Mouse (Mus musculus): Measurements from ENCODE around the gene Cyp2c23. TPM values are rescaled to one million over a fixed set of nuclear protein-coding genes. Genes with fewer than 3 reads are reported as not detected.
A peak's percentile ranks its signal among the peaks of the same experiment; 100 is the strongest.

Gene Cyp2c23
- total RNA-seq, 2 experiments from 2014 or later: 0.23 TPM; not detected in 1

DNA sequence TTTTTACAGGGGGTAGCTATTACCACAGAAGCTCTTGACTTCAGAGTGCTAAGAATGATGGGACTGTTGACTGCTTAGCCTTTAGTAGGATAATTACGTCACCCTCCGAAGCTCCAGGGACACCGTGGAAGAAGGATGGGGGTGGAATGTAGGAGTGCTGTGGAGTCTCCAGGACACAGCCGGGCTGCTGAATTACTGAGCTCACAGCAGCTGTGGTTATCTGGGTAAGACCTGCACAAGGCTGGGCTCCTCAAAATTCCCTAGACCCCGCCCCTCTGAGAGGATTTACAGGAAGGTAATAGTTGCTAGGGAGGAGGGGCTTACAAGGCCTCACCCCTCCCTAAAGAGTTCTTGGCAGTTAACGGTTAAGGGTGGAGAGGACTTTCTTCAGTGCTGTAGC, 52.3 kb downstream of the Cyp2c23 start:
- intact Hi-C loops (cut with DNase I): no loop called here
- no peak for DNase-seq

DNA sequence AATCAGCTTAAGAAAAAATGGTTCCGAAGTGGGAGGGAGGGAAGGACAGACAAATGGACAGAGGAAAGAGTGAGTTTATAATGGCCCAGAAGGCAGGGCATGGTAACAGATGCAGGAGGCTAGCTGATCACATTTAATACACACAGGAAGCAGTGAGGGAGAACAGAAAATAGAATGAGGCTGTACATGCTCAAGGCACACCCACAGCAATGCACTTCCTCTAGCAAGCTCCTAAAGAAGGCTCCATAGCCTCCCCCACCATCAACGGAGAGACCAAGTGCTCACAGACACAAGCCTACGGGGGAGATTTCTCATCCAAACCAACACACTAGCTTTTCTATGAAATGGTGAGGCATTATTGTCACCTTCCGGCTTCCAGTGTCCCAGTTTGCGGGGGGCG, 54.8 kb downstream of the Cyp2c23 start:
- DNase-seq: no peak
- intact Hi-C loops (cut with DNase I): no loop called here

DNA sequence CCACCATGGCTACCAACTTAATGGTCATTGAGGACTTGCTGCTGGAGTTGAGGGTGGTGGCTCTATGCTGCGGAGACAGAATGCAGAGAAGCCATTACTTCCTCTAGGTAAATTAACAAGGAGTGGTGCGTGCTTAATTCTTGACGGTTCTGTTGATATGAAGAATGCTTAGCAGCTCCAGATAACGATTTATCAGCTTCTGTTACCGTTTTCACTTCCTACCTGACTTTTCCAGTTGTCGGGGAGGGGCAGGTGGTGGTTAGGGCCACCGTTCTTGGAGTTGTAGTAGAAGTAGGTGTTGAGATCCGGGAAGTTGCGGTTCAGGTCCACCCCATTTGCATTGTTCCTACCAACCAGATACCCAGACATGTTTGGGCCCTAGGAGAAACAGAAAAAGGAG, 55.3 kb downstream of the Cyp2c23 start:
- no peak for DNase-seq
- intact Hi-C loops (cut with DNase I): no loop called here

DNA sequence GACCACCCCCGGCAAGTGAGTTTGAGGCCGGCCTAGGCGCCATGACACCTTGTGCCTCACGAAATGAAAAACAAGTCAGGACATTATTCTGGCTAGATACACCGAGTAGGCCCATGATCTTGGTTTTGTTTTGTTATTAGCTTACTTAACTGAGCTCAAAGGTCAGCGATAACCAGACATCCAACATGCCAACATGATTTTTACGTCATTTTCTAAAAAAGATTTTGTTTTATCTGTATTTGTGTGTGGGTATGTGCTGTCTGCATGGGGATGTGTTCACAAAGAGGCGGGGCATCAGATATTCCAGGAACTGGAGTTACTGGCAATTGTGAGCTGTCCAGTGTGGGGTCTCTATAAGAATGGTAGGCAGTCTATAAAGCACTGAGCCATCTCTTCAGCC, 56.9 kb downstream of the Cyp2c23 start:
- intact Hi-C loops (cut with DNase I): no loop called here
- DNase-seq: no peak

DNA sequence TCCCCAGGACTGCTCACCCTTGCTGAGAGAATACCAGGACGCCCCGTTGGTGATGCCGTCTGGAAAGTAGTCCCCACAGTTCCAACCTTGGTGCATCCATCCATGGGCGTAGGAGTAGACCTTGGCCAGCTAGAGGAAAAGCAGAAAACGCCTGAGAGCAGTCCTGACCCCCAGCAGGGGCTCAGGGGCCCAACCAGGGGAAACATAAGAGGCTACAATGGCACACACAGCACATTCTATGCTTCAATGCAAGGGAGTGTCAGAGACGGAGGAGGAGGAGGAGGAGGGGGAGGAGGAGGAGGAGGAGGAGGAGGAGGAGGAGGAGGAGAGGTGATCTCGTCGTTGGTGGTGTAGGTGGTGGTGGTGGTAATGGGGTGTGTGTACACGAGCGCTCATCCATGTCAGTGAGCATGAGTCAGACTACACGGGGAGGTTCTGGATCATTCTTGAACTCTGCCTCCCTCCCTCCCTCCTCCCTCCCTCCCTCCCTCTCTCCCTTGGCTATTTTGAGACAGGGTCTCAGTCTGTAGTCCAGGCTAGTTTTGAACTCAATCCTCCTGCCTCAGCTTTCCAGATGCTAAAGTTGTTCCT, 60.5 kb downstream of the Cyp2c23 start:
- intact Hi-C loops (cut with DNase I): no loop called here
- DNase-seq: no peak

DNA sequence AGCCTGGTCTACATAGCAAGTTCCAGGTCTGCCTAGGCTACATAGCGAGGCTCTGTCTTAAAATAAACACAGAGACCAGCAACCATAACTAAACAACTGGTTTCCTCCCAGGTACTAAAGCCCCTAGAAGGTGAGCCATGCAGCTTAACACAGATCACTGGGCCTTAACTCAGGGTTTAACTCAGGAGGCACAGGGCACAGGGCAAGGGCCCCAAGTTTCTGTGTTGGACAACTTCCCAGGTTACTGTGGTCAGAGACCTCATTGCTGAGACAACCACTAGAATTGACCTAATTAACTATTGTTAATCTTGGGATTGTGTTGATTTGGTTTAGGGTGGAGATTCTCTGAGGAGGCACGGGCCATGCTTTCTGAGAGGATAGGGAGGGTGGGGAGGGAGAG, 62.5 kb downstream of the Cyp2c23 start:
- DNase-seq: no peak
- intact Hi-C loops (cut with DNase I): no loop called here

DNA sequence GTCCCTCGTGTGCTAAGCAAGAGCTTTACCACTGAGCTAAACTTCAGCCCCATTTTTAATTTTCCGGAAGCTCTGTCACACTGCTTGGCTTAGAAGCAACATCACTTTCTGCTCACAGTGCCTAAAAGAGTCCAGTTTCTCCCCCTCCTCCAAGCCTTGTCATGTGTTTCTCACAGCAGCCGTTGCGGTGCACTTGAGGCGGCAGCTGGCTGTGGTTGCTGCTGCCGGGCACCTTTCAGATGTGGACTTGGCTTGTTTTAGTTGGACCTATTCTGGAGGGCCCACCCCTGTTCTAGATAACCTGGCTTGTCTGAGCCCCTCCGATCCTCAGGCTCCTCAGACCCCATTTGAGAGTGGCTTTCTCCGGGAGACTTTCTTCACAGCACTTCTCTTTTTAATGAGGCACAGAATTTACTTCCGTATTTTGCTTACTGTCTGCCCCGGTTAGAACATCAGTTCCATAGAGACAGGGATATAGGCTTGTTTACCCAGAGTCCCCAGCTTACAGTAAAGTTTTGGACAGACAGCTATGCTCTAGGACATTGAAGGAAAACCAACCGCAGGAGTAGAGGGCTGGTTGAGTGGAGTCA, 63.4 kb downstream of the Cyp2c23 start:
- DNase-seq: no peak
- intact Hi-C loops (cut with DNase I): no loop called here

DNA sequence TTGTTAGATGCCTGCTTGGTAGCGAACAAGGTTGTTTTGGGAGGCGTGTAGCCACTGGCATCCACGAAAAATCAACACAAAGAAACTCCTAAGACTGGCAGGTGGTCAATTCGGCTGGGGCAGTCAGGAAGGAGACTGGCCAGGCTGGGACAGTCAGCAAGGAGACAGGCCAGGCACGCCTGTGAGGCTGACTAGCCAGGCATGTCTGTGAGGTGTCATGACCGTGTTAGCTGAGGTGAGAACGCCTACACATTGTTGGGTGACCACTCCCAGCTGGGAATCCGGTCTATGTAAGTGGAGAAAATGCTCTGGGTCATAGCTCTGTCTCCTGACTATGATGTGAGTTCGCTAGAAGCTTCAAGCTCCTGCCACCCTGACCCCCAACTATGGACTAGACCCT, 66.2 kb downstream of the Cyp2c23 start:
- intact Hi-C loops (cut with DNase I): no loop called here
- no peak for DNase-seq

DNA sequence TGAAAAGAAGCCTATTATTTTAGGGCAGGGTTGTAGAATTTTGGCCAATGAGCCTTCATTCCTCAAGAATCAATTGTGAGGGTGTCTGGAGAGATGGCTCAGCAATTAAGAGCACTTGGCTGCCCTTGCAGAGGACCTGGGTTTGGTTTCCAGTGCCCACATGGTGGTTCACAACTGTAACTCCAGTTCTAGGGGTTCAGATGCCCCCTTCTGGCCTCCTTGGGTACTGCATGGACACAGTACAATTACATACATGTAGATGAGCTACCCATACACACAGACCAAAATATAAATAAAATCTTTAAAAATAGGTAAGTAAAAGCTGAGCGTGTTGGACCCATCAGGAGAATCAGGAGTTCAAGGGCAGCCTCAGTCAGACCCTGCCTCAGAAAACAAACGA, 67.8 kb downstream of the Cyp2c23 start:
- no peak for DNase-seq
- intact Hi-C loops (cut with DNase I): no loop called here

DNA sequence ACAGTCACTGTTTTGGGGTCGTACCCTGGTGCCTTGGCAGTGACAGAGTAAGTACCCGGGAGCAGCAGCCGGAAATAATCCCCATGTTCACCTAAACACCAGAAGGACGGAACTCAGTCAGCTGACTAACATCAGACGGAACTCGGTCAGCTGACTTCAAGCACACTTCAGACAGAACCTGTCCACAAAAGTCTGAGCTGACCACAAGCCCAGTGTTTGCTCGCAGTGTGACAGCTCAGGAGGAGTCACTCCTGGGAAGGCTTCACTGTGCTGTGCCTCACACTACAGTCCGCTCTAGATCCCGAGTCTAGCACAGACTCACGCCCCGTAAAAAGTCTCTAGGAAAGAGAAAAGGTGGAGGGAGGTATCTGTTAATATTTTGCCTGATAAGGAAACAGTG, 69.0 kb downstream of the Cyp2c23 start:
- no peak for DNase-seq
- intact Hi-C loops (cut with DNase I): no loop called here

DNA sequence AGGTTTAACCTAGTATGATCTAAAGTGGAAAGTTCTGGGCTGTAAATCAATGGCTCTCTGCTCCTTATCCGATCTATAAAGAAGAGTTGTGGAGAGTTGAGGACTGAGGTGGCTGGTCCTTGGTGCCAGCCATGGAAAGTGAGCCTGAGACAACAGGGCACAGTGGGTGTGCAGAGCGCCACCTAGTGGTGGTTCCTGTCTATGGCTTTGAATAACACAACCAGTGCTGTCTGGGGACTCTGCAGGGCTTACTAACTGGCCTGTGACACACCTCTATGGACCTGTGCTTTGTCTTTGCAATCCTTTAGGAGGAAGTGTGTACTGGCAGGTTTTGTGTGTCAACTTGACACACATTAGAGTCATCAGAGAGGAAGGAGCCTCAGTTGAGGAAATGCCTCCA, 69.8 kb downstream of the Cyp2c23 start:
- peak; percentile 38 to 59 for DNase-seq
- intact Hi-C loops (cut with DNase I): loop anchor here (2.0 kb wide), 1 partner anchor 126 kb away; no protein-coding TSS in a partner anchor

DNA sequence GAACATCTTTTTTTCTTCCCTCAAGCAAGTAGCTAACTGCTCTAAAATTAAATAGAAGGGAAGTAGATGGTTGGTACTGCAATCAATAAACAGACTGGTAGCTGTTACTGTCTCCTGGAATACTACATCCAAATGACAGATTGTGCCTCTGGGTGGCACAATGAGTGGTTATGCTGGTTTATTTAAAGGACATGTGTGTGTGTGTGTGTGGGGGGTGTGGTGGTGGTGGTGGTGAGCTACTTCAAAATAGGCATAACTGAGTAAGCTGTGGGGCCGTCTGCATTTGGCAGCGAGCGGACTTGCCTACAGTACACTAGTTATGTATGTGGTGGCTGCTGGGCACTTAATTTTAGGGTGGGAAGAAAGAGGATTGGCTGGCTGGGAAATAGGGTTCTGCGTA, 71.1 kb downstream of the Cyp2c23 start:
- intact Hi-C loops (cut with DNase I): loop anchor here (2.0 kb wide), 1 partner anchor 125 kb away; no protein-coding TSS in a partner anchor
- no peak for DNase-seq

DNA sequence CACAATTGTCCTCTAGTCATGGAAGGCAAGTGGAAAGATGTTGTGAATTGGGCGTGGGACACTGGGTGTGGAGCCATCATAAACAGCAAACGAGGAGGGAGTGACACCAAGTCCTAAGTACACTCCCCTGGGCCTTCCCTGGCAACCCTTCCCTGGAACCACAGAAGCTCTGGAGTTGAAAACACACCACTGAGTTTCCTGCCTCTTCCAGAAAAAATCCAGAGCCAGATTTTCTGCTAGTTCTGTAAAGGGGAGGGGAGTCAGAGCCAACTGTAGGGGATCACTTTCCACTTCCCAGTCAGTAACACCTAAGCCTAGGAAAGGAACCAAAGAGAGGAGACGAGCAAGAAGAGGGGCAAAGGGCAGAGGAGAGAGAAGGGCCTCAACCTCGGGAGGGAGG, 71.6 kb downstream of the Cyp2c23 start:
- intact Hi-C loops (cut with DNase I): no loop called here
- DNase-seq: peak in 1 of 2 experiments; percentile 51

DNA sequence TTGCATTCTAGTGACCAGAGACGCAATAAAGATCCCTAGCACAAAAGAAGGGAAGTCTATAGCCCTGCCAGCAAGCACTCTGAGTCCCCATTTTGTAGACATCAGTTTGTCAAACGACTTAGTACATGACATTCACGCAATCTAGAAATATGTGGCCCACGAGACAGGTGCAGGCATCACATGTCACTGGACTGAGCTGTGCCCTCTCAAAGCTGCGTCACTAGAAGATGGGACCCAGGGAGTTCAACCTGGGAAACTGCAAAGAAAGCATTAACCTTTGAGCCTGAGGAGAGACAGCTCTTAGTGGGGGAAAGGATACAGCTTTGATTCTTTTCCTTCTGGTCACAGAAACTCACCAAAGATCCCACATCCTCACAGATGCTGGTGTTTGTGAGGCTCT, 73.7 kb downstream of the Cyp2c23 start:
- no peak for DNase-seq
- intact Hi-C loops (cut with DNase I): no loop called here

Other genes starting within 250 kb of the Cyp2c23 start
- not detected for gene Abcc2, start 247.0 kb downstream of the Cyp2c23 start, total RNA-seq (2021)
- 1 to 10 TPM; 8.3 to 9.7 TPM for gene Dnmbp, start 89.0 kb downstream of the Cyp2c23 start, total RNA-seq (2021)
- not detected for gene Cpn1, start 42.7 kb downstream of the Cyp2c23 start, total RNA-seq (2021)
- 1 to 10 TPM; 3.1 to 4.0 TPM for gene Erlin1, start 40.6 kb upstream of the Cyp2c23 start, total RNA-seq (2021)
- gene Chuk, start 78.3 kb upstream of the Cyp2c23 start, total RNA-seq (2021): 10 to 100 TPM; 13.7 to 17.8 TPM
- 1 to 10 TPM; 5.6 to 5.9 TPM for gene Cwf19l1, start 106.7 kb upstream of the Cyp2c23 start, total RNA-seq (2021)
- gene Bloc1s2, start 117.2 kb upstream of the Cyp2c23 start, total RNA-seq (2021): 10 to 100 TPM; 11.5 to 12.3 TPM
- not detected for gene Pkd2l1, start 163.2 kb upstream of the Cyp2c23 start, total RNA-seq (2021)
- gene Scd3, start 174.1 kb upstream of the Cyp2c23 start, total RNA-seq (2021): not detected